Mouse (Mus musculus) embryo, embryonic 10.5 days (tissue): ENCODE measurements around the gene Tigd3.

Source experiments
- DNase-seq: peaks from one replicate; pipeline ENCODE4 v3.0.0-alpha.2; 2015; ENCODE audit warnings: low spot score

The Tigd3 gene

DNA sequence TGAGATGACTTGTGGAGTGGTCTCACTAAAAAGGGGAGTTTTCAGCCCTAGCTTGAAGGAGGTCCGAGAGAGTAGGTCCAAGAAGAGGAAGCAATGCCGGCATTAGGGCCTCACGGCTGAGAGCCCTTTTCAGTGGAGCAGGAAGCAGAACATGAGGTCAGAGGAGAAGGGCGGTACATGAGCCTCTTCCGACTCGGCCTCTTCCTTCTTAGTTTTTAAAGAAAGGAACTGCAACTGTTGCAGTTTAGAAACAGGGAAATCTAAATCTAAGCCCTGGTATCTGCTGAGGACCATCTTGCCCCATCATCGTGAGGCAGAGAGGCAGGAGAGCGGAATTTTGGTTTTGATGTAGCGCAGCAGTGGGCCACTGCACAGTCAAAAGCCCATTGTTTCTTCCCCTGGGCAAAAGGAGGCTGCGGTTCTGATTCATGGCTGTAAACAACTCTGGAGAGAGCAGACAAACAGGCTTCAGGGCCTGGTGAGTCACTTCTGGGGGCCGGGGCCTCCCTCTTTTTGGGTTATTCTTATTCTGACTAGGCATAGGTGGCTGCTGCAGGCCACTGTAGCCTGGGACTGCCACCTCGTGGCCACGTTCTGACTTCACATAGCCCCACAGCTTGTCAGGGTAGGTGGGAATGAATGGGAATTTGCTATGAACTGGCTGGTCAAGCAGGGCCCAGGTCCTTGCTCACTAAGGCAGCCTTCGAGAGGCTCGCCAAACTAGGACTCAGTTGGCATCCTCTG, 16.2 kb downstream of the Tigd3 start, which contains the start of gene Slc25a45:
Slc25a45 (plus strand) TSS at position 191 of the 744 bp plus-strand sequence.
- DNase-seq: peak; percentile 78

DNA sequence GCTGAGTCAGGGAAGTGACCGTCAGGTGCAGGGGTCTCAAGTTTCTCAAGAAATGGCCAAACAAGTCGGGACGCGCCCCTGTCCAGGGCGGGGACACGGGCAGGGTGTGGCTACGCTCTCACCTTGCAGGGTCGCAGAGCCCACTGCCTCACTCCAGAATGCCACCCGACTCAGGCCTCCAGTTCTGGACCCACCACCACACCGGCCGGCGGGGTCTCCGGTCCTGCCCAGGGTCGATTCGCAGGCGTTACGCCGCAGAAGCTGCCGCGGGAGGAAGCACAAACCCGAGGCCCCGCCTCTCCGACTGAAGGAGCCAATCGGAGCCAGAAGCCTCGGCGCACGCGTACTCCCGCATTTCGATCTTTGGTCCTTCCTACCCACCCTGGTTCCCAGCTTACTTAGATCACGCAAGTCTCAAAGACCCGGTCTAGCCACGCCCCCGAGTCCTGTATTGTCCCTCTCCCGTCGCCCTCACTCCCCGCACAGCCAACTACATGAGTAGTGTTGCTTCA, 18.9 kb downstream of the Tigd3 start, which contains the start of gene Frmd8:
Frmd8 (minus strand) TSS at position 306 of the 512 bp plus-strand sequence.
- DNase-seq: peak; percentile 99

- no peak for DNase-seq
These were observed 19.5 kb downstream of the Tigd3 start for GRCm38 (mm10) chr19:5874391-5874968.

DNA sequence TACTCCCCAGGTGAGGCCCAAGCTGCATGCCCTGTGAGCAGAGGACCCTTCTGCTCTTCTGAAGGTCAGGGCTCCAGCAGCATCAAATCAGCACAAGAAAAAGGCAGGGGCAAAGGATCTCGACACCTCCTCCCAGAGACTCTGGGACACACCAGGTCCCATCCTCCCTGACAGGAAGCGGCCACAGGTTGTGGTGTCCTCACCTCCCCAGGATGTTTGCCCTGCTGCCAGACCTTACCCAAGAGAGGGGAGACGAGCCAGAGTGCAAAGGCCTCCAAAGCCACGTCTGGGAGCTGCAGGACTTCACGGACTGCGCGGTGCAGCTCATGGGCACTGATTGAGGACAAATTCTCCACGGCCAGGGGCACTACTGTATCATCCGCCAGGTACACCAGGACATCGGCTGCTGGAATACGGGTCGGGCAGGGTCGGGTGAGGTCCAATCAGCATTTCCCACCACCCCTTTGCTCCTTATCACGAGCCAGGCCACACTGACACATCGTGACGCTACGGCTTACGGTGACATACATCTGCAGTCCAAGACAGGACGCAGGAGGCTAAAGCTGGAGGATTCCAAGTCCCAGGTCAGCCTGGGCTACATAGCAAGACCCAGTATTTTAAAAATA, 20.9 kb downstream of the Tigd3 start:
- no peak for DNase-seq

- DNase-seq: no peak
These were observed 21.4 kb downstream of the Tigd3 start for GRCm38 (mm10) chr19:5872528-5872927.

DNA sequence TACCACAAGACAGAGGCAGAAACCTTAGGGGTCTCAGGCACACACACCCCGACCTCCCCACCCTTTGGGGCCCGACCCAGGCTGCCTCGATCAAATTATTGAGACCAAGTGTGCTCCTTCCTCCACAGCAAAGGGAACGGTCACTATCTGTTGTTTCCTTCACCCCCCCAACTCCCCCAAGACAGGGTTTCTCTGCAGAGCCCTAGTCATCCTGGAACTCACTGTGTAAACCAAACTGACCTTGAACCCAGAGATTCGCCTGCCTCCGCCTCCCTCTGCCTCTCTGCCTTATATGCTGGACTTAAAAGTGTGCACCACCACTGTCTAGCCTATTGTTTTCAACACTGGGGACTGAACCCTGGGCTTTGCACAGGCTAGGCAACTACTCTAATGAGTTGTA, 22.3 kb downstream of the Tigd3 start:
- DNase-seq: peak; percentile 34

- peak; percentile 77 for DNase-seq
These were observed 22.7 kb downstream of the Tigd3 start for GRCm38 (mm10) chr19:5871273-5871672.

GRCm38 (mm10) chr19:5868096-5868495, 25.9 kb downstream of the Tigd3 start:
- no peak for DNase-seq

DNA sequence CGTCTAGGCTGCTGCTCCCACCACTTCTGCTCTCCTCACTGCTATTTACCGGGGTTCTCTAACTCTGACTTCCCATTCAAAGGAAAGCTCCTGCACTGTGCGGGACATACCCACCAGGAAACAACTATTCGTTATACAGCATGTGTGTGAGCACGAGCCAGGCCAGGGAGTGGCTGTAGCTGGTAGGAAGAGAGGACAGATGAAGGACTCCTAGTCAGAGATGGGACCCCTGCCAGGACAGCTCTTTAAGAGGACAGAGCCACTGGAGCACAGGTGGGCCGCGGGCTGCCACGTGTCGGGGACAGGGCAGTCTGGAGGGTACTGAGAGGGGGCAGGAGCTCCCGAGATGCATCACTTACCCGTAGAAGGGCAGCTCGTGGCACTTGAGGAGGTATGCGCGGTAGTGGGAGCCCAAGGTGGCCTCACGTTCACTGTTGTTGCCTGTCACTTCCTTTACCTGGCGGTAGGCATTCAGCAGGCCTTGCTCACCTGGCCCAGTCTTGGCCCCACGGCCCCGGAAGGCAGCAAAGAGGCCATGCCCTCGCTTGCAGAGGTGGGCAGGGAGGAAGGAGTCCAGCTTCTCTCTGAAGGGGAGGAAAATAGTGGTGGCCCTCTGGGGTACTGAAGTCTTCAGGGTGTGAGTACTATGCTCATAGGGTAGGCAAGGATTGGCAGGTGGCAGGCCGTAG, 29.1 kb downstream of the Tigd3 start:
- no peak for DNase-seq

DNA sequence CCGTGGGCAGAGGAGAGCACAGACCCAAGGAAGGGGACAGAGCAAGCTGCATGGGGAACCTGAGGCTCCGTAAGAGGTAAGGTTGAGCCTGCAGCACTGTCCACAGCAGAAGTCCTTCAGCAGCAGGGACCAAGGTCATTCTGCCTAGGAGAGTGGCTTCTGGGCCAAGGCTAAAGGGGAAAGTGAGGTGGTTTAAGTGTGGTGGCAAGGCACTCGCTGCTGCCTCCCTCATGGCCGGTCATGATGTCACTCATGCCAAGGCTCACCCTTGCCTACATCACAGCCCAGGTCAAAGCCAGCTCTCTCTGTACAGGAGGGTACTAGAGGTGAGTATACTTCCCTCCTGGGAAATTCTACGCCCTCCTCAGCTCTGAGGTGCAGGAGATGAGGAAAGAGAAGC, 30.2 kb downstream of the Tigd3 start:
- no peak for DNase-seq

- no peak for DNase-seq
These were observed 31.4 kb downstream of the Tigd3 start for GRCm38 (mm10) chr19:5862335-5863085.

DNA sequence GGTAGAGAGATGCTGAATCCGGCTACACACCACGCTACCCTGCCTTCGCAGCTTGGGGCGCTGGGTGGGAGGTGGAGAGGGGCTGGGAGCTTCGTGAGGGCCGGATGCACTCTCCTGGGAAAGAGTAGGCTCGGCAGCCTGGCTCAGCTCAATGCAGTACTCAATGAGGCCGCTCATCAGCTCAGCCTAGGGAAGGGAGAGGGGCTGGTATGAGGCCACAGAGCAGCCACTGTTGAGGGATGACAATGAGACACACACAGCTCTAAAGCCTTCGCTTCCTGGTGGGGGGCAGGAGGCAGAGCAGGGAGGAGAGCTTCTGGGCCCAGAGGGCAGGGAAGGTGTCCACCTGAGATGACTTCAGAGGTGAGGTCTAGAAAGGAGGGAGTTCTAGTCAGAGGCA, 37.3 kb downstream of the Tigd3 start:
- DNase-seq: no peak

DNA sequence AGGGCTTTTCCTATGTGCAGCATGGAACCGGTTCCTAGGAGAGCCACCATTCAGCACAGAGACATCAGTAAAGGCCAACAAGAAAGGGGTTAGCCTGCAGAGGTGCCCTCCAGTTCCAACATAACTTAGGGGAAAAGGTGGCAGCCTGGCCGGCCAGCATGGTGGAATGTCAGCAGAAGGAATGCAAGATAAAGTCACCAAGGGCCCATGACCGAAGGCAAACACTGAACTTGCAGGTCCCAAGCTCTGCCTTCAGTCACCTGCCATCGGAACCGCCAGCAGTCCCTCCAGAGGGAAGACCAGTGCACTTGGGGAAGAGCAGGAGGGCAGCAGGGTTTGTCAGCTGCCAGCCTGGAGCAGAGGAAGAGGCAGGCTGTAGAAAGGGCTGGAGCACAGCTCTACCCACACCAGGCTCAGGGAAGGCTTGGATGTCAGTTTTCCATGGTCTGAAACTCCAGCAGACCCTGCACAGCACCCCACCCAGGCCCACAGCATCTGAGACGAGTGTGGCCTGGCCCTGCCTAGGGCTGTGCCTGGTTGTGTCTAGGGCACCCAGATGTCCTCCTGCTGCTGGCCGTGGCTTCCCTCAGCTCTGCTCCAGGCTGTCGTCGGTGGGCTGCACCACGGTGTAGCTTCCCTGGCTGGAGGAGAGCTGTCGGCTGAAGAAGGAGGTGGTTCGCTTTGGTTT, 41.8 kb downstream of the Tigd3 start:
- DNase-seq: no peak

- DNase-seq: no peak
These were observed 42.4 kb downstream of the Tigd3 start for GRCm38 (mm10) chr19:5851481-5851971.

GRCm38 (mm10) chr19:5850860-5851259, 43.1 kb downstream of the Tigd3 start:
- DNase-seq: no peak

- peak; percentile 93 for DNase-seq
These were observed 44.0 kb downstream of the Tigd3 start for GRCm38 (mm10) chr19:5849843-5850527.

DNA sequence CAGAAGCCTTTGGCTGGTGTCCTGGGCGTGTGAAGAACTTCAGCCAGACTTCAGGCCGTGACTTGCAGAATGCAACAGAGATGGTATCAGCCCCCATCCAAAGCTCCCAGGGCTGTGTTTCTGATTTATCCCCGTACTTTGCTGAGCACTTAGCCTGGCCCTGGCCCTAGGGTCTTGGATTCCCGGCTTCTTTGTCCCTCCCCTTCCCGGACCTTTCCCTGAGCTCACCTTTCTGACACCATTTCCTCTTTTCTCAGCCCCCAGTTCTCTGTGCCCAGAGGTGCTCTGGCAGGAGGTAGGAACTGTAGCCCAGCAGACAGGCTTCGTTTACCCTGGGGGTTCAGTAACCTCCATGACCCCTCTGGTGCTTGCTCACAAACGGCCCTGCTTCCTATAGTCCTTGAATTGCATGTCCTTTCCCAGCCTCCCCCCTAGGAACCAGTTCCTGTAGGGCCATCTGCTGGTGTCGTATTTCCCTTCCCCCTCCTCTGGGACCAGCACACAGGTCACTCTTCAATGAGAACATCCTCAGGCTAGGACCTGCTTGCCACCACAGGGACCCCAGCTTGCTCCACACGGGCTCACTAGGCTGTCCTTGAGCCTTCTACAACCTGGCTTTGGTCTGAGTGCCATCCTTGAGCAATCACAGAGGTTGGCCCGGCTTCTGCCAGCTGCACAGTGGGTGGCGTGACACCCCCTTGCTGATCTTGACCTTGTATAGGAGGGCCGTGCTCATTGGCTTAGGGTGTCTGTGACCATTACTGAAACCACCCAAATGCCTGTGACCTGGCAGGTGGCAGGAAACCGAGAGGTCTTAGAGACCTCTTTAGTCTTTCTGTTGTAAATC, 44.9 kb downstream of the Tigd3 start:
- DNase-seq: peak; percentile 65

GRCm38 (mm10) chr19:5848032-5848825, 45.7 kb downstream of the Tigd3 start:
- DNase-seq: peak; percentile 30
